Mouse (Mus musculus) T-helper 2 cell (primary cell): ENCODE measurements around the gene Kcng3.

Experiments used
- in situ Hi-C: fragments of 300-600 bp; cut with MboI, MseI; formaldehyde crosslinking; loops from one replicate; pipeline ENCODE4 v1.15.1; 2025; ENCODE audit warnings: high pct_unique_total_duplicates

The Kcng3 gene

DNA sequence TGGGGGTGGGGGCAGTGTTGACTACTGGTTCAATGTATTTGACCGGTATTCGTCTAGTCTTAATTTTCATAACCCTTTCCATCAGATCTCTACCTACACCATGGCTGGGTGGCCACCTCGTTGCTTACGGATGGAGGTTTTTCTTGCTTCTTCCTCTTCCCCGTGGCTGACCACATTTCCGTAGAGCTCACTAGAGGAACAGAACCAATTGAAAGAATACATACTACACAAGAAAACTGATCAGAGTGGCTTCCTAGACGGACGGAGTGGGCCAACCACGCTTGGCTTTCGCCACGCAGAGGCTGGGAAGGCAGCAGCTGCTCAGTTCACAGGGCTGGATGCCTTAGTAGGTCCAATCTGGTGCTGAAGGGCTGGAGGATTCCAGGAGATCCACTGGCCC, 75.9 kb downstream of the Kcng3 start:
- in situ Hi-C loops, result no loop called here

DNA sequence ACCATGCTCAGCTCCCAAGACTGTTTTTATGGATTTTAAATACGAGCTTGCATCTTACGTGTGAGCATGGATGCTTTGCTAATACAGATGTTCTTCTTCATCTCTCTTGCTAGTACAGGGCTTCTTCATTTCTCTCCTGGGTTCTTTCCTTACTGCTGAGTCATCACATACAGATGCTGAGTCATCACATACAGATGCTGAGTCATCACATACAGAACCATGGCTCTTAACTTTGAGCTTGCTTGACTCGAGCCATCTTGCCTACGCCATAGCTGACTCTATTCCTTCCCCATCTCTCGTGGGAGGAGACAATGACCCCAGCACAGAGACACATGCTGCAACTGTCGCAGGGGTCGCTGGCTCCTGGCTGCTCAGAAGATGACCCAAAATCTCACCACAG, 76.7 kb downstream of the Kcng3 start:
- in situ Hi-C loops, result no loop called here

DNA sequence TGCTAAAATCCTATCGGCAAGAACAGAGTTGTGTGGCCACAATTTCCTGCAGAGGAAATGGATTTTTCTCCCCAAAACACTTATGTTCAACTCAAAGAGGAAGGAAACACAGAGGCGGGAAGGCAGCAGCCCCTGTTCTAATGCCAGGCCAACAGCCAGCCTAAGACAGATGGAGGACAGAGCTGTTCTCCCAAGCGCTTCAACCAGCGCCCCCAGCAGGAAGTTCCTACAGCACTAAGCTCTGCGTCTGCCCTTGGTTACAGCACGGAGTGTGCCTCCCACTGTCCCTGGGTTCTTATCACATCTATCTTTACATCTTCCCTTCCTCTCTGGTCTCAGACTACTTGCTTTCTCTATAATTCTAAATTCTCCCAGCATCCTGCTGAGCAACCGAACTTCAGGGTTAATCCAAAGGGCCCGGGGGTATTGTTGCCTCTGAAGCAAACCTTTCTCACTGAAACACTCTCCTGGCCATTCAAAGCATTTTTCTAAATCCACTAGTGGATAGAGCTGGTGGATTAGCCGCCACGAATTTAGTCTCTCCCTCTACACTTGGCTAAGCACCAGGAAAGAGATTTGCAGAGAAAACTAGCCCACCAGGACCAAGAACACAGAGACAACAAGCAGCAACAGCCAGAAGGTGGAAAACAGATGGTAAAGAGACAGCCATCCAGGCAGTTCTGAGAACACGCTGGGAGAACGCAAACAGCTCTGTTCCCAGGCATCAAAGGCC, 83.0 kb downstream of the Kcng3 start:
- in situ Hi-C loops, result no loop called here

DNA sequence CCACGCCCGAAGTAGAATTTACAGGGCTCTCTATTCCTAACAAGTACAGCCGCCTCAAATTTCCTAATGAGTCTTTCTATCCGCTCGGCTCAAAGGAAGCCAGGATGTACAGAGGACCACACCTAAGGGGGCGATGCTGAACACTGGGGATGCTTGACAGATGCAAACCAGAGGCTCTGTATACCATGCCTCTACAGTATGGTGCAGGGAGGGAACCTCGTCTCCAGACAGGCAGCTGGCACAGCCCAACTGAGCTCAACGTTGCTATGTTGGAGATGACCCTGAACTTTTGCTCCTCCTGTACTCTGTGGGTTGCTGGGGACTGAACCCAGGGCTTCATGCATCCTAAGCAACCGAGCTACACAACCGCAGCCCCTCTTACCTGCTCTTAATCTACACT, 84.5 kb downstream of the Kcng3 start:
- in situ Hi-C loops, result no loop called here

DNA sequence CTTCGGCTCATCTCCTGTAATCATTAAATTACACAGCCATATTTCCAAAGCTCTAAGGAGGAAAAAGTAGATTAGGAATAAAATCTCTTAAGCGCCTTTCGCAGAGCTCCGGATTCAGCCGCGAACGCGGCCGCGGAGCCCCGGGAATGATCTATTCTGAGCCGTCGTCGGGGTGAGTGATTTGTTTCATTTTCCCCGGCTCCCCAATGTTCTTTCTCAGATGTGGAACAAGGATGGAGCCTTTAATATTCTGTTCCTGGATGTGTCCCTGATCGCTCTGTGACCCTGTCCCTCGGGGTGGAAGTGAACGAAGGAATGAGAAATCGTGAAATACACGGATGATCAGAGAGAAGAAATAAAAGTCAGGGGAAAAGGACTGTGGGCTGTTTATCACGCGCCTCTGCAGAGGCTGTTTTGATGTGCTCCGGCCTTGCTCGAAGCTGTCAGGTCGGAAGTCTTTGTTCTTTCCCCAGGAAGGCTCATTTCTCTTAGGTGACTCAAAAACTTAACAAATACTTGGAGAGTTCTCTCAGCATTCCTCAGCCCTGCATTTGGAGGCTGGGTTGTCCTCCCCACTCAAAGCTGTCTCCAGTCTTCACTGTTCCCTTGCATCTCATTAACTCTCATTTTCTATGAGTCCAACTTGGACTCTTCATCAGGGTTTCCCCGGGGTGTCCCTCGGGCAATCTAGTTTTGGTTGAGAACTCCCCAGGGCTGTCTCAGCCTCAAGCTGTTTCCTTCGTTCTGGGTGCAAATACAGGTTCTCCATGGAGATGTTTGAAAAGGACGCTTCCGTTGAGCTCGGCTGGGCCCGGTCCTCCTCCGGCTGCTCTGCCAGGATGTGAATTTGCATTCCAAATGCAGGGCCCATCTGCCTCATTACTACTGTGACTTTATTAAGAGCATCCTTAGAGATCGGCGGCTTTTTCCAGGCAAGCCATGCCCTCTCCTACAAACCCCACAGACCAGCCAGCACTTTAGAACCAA, 85.6 kb downstream of the Kcng3 start:
- in situ Hi-C loops, result no loop called here

DNA sequence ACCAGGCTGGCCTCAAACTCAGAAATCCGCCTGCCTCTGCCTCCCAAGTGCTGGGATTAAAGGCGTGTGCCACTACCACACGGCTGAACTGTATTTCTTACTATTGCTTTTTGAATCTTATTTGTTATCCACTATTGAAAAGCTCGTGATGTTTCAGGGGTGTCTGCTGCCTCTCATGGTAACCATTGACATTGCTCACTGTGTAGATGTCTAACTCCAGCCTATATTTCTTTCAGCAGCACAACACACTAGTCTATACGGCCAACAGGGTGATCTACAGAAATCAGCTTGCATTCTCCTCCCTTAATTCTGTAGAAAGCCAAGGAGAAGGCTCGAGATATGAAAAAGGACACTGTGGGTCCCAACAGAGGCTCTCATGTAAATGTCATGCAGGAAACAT, 86.4 kb downstream of the Kcng3 start:
- in situ Hi-C loops, result no loop called here

DNA sequence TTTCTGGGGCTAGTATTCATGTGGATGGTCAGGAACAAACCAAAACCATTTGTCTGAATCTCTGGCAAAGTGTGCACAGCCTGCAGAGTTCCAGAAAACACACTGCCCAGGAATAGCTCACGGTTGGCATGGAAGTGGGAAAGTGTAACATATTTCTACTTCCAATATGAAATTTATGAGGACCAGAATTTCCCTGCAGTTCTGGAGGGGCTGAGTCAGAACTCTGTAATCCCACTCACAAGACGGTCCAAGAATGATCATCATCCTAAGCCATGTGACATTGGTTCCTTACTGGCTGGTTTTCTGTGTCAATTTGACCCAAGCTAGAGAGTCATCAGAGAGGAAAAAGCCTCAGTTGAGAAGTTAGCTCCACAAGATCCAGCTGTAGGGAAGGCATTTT, 89.3 kb downstream of the Kcng3 start:
- in situ Hi-C loops, result no loop called here

DNA sequence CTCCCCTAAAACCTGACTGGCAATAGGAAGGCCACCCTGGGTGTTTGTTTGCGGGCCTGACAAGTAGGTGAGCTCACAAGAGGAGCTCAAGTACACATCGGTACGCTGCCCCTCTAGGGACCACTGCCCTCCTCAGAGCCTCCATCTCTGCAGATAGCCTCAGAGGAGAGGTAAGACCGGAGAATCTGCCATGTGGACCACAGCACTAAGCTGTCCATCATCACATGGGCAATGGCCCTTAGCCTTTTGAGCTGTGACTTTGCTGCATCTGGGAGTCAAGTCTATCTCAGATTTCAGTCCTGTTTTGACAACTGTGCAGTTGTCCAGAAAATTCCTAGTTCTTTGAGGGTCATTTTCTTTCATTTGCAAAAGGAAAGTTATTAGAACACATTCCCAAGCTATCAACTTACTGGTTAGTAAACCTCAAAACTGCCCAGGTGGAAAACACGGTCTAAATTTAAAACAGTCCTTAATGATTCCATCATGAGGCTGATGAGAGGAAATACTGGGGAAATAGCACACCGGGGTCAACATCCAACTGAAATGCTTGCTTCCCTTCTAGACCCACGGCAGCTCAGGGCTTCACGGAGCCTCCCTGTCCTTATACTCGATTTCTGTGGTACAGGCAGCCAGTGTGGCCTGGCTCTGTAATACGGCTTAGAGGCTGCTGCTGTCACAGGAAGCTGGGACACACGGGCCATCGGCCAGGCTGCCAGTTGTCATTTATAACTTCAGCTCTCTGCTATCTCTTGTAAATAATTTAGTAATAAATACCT, 92.2 kb downstream of the Kcng3 start:
- in situ Hi-C loops, result no loop called here

DNA sequence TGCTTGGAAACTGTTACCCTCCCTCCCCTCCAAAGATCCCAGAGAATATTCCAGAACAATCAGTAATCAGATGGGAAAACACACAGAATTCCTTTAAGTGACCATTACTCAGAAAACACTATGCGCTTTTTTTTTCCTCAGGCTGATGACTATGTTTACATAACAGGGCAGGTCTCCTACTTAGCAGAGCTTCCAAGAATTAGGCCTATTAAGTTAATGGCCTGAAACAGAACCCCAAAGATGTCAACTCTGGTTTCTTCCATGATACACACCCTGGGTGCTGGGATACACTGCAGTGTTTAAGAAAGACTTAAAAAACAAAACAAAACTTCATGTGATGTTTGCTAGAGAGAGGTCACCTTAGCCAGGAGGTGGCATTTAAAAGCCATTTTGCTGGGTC, 93.0 kb downstream of the Kcng3 start:
- in situ Hi-C loops, result no loop called here

DNA sequence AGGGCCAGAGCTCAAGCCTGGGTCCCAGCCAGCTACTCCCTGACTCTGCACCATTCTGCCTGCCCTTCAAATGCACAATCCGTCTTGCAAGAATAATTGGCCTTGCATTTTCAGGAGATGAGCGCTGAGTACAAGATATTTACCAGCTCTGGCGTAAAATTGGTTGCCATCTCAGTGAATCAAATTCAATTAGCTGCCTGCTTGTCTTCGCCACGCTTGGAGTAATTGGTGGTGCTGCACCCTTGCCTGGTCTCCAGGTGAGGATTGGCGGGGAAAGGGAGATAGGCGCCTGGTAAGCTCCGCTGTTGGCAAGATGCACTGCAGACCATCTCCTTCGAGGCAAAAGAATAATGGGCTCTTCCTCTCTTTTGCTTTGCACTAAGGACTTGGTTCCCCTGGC, 93.6 kb downstream of the Kcng3 start:
- in situ Hi-C loops, result no loop called here
